Mouse (Mus musculus): Measurements from ENCODE around the gene Rab17. TPM values are rescaled to one million over a fixed set of nuclear protein-coding genes. Genes with fewer than 3 reads are reported as not detected.

Rab17 gene
- polyA plus RNA-seq, 1 experiment: not detected

DNA sequence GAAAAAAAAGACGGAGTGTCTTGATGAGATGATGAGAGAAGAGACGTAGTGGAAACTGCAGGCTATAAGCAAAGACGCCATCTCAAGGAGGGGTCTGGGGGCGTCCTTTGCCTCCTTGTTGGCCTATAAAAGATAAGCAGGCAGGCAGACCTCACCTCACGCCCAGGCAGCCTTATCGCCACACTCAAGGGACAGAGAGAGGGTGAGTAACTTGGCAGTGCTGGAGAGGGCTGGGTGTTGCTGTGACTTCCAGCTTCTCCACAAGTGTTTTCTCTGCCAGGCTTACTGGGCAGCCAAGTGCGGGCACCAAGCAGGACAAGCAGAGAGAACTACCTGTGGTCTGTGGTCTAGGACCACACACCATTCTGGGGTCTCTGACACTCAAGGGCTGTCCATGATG is 17.8 kb downstream of the Rab17 start:
- TF ChIP-seq CTCF (IDR thresholded peaks at IDR 0.05; ENCODE audit: borderline replicate concordance, insufficient read depth, low read length) (no peak), POLR2A (IDR thresholded peaks at IDR 0.05; ENCODE audit: low read depth, low read length) (no peak)
- Histone ChIP-seq H3K4me1 (ENCODE audit: control insufficient read depth, insufficient read depth, low read length) (no peaks in the 10 kb centered on the region), H3K27ac (ENCODE audit: insufficient read depth, low read length) (no peak overlapping the region), H3K4me3 (ENCODE audit: insufficient read depth, low read length) (no peak overlapping the region)

DNA sequence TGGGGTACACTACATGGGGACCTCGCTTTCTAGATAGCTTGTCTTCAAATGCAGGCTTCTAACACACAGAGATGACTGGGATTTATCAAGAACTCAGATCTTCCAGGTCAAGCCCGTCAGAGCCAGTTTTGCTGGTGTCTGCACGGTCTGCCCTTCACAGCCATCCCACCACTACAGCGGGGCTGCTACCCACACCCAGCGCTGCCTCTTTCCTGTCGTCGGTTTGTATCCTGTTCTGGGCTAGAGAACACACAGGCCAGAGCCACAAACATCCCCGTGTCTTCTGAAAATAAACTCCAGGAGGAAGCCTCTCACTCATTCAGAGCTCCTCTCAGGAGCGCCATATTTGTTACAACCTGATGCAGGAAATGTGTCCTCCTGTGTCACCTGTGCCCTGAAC is 20.2 kb downstream of the Rab17 start:
- Histone ChIP-seq H3K4me1 (ENCODE audit: control insufficient read depth, insufficient read depth, low read length) (no peaks in the 10 kb centered on the region), H3K27ac (ENCODE audit: insufficient read depth, low read length) (no peak overlapping the region)
- no peak for TF ChIP-seq CTCF (IDR thresholded peaks at IDR 0.05; ENCODE audit: borderline replicate concordance, insufficient read depth, low read length)
- TF ChIP-seq POLR2A (IDR thresholded peaks at IDR 0.05; ENCODE audit: low read depth, low read length): no peak

GRCm38 (mm10) chr1:90947252-90947651 is 22.2 kb downstream of the Rab17 start:
- no peak for TF ChIP-seq CTCF (IDR thresholded peaks at IDR 0.05; ENCODE audit: borderline replicate concordance, insufficient read depth, low read length)
- Histone ChIP-seq H3K4me1 (ENCODE audit: control insufficient read depth, insufficient read depth, low read length) (no peaks in the 10 kb centered on the region), H3K27ac (ENCODE audit: insufficient read depth, low read length) (no peak overlapping the region), H3K4me3 (ENCODE audit: insufficient read depth, low read length) (no peak overlapping the region)

More for the DNA sequence above, 20.2 kb downstream of the Rab17 start:
- H3K4me3 ChIP-seq (ENCODE audit: insufficient read depth, low read length): no peak overlapping the region

DNA sequence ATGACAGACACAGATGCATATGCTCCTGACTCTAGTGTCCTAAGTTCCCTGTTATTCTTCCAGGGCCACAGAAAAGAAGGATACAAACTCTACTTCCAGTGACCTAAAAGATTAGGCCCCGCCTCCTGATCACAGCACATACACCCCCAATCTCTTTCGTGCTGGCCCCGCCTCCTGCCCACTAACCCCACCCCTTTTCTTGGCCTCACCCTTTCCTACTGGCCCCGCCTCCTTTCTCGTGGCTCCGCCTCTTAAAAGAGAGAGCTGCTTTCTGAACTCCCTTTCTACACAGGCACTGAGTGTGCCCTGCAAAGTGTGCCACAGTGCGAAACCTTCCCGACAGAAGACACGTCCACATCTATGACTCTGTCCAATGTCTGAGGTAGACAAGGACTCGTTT is 24.3 kb downstream of the Rab17 start:
- Histone ChIP-seq H3K4me1 (ENCODE audit: control insufficient read depth, insufficient read depth, low read length) (no peaks in the 10 kb centered on the region), H3K4me3 (ENCODE audit: insufficient read depth, low read length) (no peak overlapping the region), H3K27ac (ENCODE audit: insufficient read depth, low read length) (no peak overlapping the region)
- no peak for TF ChIP-seq POLR2A (IDR thresholded peaks at IDR 0.05; ENCODE audit: low read depth, low read length)
- no peak for TF ChIP-seq CTCF (IDR thresholded peaks at IDR 0.05; ENCODE audit: borderline replicate concordance, insufficient read depth, low read length)

GRCm38 (mm10) chr1:90939980-90940379 is 29.5 kb downstream of the Rab17 start:
- no peaks in the 10 kb centered on the region for H3K4me1 ChIP-seq (ENCODE audit: control insufficient read depth, insufficient read depth, low read length)
- no peak overlapping the region for H3K27ac ChIP-seq (ENCODE audit: insufficient read depth, low read length)
- TF ChIP-seq CTCF (IDR thresholded peaks at IDR 0.05; ENCODE audit: borderline replicate concordance, insufficient read depth, low read length) (no peak), POLR2A (IDR thresholded peaks at IDR 0.05; ENCODE audit: low read depth, low read length) (no peak)
- no peak overlapping the region for H3K4me3 ChIP-seq (ENCODE audit: insufficient read depth, low read length)

DNA sequence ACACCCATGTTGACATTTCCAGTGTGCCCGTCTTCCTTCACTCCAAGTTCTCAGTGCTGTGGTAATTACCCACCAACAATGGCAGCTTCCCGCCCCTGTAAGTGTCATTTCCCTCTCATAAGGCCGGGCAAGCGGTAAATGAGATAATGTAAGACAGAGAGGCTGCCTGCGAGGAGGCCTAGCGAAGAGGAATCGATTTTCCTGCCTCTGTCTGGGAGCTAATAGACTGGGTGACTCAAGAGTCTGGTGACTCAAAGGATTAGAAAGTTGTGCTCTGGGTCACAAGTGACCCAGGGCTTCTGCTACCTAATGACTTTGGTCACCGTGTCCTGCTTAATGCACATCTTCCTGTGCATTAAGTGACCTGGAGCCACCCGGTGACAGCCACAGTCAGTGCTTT is 32.5 kb downstream of the Rab17 start:
- TF ChIP-seq POLR2A (IDR thresholded peaks at IDR 0.05; ENCODE audit: low read depth, low read length) (no peak), CTCF (IDR thresholded peaks at IDR 0.05; ENCODE audit: borderline replicate concordance, insufficient read depth, low read length) (no peak)
- H3K4me1 ChIP-seq (ENCODE audit: control insufficient read depth, insufficient read depth, low read length): no peaks in the 10 kb centered on the region
- no peak overlapping the region for H3K27ac ChIP-seq (ENCODE audit: insufficient read depth, low read length)
- H3K4me3 ChIP-seq (ENCODE audit: insufficient read depth, low read length): no peak overlapping the region

DNA sequence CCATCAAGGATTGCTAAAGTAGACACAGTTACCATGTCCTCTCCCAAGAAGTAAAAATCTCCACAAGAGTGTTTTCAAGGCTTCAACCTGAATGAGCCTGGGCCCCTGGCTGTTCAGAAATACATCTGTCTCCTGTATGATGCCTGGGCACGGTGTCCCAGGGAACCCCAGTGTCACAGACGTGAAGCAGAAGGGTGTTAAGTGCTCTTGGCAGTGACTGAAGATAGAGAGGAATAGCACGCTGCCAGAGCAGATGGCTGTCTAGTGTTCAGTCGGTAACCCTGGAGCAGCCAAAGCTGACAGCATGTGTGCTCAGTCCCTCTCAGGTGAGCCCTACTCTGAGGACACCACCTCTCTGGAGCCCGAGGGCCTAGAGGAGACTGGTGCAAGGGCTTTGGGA is 36.5 kb downstream of the Rab17 start:
- H3K4me3 ChIP-seq (ENCODE audit: insufficient read depth, low read length): no peak overlapping the region
- no peak overlapping the region for H3K27ac ChIP-seq (ENCODE audit: insufficient read depth, low read length)
- H3K4me1 ChIP-seq (ENCODE audit: control insufficient read depth, insufficient read depth, low read length): no peaks in the 10 kb centered on the region
- TF ChIP-seq POLR2A (IDR thresholded peaks at IDR 0.05; ENCODE audit: low read depth, low read length) (no peak), CTCF (IDR thresholded peaks at IDR 0.05; ENCODE audit: borderline replicate concordance, insufficient read depth, low read length) (no peak)

- TF ChIP-seq POLR2A (IDR thresholded peaks at IDR 0.05; ENCODE audit: low read depth, low read length) (no peak), CTCF (IDR thresholded peaks at IDR 0.05; ENCODE audit: borderline replicate concordance, insufficient read depth, low read length) (0 out of 2 replicates have a peak, but pooled peaks have one; percentile 22)
- Histone ChIP-seq H3K4me1 (ENCODE audit: control insufficient read depth, insufficient read depth, low read length) (no peaks in the 10 kb centered on the region), H3K4me3 (ENCODE audit: insufficient read depth, low read length) (no peak overlapping the region), H3K27ac (ENCODE audit: insufficient read depth, low read length) (no peak overlapping the region)
Observed at GRCm38 (mm10) chr1:90928575-90928934, 40.9 kb downstream of the Rab17 start.

DNA sequence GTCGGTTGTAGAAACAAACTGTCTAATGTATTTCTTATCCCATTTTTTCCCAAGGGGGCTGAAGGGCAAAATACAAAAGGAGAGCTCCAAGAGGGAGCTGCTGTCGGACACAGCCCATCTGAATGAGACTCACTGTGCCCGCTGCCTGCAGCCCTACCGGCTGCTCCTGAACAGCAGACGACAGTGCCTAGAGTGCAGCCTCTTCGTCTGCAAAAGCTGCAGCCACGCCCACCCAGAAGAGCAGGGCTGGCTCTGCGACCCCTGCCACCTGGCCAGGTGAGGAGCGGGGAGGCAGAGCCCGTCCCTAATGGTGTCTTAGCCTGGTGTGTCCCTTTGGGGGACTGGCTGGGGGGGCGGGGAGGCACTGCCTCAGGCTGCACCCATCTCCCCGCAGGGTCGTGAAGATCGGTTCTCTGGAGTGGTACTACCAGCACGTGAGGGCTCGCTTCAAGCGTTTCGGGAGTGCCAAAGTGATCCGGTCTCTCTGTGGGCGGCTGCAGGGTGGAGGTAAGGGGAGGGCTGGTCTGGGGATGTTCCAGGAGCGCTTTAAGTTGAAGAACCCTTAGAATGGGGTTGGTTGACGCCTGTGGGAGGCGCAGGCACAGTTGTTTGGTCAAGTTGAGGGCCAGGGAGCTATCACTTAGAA is 41.4 kb downstream of the Rab17 start:
- H3K4me3 ChIP-seq (ENCODE audit: insufficient read depth, low read length): no peak overlapping the region
- H3K4me1 ChIP-seq (ENCODE audit: control insufficient read depth, insufficient read depth, low read length): no peaks in the 10 kb centered on the region
- H3K27ac ChIP-seq (ENCODE audit: insufficient read depth, low read length): no peak overlapping the region
- TF ChIP-seq CTCF (IDR thresholded peaks at IDR 0.05; ENCODE audit: borderline replicate concordance, insufficient read depth, low read length) (no peak), POLR2A (IDR thresholded peaks at IDR 0.05; ENCODE audit: low read depth, low read length) (no peak)

GRCm38 (mm10) chr1:90927308-90927707 is 42.2 kb downstream of the Rab17 start:
- no peaks in the 10 kb centered on the region for H3K4me1 ChIP-seq (ENCODE audit: control insufficient read depth, insufficient read depth, low read length)
- no peak overlapping the region for H3K4me3 ChIP-seq (ENCODE audit: insufficient read depth, low read length)
- TF ChIP-seq CTCF (IDR thresholded peaks at IDR 0.05; ENCODE audit: borderline replicate concordance, insufficient read depth, low read length) (no peak), POLR2A (IDR thresholded peaks at IDR 0.05; ENCODE audit: low read depth, low read length) (no peak)
- H3K27ac ChIP-seq (ENCODE audit: insufficient read depth, low read length): no peak overlapping the region

DNA sequence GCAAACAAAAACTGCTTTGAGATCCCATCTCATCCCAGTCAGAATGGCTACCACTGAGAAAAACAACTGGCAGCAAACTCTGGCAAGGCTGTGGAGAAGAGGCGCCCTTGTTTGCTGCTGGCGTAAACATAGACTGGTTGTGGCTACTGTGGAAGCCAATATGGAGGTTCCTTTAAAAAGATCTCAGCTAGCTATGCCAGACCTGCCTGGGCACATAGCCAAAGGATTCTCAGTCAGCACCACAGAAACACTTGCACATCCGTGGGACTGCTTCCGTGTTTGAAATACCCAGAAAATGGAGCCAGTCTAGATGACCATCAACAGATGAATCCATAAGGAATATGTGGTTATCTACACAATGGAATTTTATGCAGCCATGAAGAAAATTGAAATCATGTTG is 43.4 kb downstream of the Rab17 start:
- TF ChIP-seq CTCF (IDR thresholded peaks at IDR 0.05; ENCODE audit: borderline replicate concordance, insufficient read depth, low read length): no peak
- TF ChIP-seq POLR2A (IDR thresholded peaks at IDR 0.05; ENCODE audit: low read depth, low read length): no peak
- no peak overlapping the region for H3K27ac ChIP-seq (ENCODE audit: insufficient read depth, low read length)

More for the DNA sequence above, 43.4 kb downstream of the Rab17 start:
- Histone ChIP-seq H3K4me1 (ENCODE audit: control insufficient read depth, insufficient read depth, low read length) (no peaks in the 10 kb centered on the region), H3K4me3 (ENCODE audit: insufficient read depth, low read length) (no peak overlapping the region)
